Mouse (Mus musculus): ENCODE measurements around the gene Nnat. TPM values are rescaled to one million over a fixed set of nuclear protein-coding genes. Genes with fewer than 3 reads are reported as not detected.
"Not testable (repeated sequence)": the region's sequence is repeated elsewhere in the genome, so short reads cannot be mapped to it uniquely, and the experiment has no call there.

Nnat gene
- polyA plus RNA-seq, 1 experiment from 2014 or later = 71.8 TPM

DNA sequence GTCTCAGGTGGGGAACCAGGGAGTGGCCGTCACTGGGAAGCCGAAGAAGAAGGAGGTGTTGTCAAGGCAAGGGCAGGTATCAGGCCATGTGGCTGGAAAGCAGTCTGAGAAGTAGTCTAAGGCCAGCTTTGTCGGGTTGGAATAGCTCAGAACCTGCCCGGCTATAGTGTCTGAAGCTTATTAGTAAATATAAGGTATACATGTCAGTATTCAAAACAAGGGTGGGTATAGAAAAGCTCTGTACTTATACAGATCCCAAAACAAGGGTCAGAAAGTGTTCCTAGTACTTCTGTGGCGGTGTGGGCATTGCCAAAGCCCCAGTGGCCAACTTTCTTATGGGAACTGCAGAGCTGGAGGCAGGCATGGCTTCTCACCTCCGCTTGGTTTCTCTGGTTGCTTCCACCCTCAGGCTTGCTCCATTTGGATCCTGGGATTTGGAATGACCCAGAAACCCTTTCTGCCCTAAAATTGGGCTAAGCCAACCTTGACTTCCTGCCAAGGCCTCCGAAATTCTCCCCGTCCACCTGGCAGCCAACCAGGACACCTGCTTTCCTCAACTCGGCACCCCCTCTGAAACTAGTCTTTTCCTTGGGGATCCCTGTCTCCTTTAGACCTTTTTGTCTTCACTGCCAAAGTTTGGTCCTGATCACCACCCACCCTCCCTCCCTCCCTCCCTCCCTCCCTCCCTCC, 10.1 kb downstream of the Nnat start:
- no peaks in the 10 kb centered on the region for H3K9me3 ChIP-seq (ENCODE audit: control insufficient read depth, low read length)
- 67% methylated on average over 9 of the region's 9 CpGs for WGBS

DNA sequence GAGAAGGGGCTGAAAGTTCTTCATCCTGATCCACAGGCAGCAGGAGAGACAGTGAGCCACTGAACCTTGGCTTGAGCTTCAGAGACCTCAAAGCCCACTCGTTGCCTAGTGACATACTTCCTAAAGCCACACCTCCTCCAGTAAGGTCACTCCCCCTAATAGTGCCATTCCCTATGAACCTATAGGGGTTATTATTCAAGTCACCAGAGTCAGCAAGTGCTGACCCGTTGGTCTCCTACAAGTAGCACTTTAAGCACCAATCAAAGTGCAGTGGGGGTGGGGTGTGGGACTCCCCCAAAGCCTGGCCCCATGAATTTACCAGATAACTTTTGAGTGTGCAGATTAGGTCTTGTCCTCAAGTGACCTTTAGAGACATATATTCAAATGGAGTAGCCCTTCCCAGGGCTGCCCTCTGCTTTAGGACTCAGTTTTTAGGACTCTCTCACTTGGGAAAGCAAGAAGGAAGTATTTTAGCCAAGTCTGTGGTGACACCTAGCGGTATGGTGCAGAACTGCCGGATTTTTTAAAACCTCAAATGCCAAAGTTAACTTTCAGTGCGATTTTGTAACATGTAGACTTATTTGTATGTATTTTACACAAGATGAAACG, 11.4 kb downstream of the Nnat start, which contains the start of gene Blcap:
Gene Blcap, minus strand, starts transcription at position 51 of the 609 bp plus-strand sequence.
- ATAC-seq (ENCODE audit: insufficient number of reproducible peaks, insufficient read depth, low FRiP score, low read depth) = no peak

More for the DNA sequence above, 10.1 kb downstream of the Nnat start:
- no peak overlapping the region for H3K27ac ChIP-seq (replicated peaks in 1 of 2; ENCODE audit: control insufficient read depth in 1 of 2, insufficient read depth in 1 of 2, low read depth in 2 of 2, low read length in 2 of 2)
- H3K4me1 ChIP-seq (ENCODE audit: control insufficient read depth in 2 of 2, insufficient read depth in 2 of 2, low read length in 2 of 2) = peaks cover 2 to 13% of the 10 kb centered on the region in 2 experiments; a peak in 2 of 4 replicates
- H3K9ac ChIP-seq (ENCODE audit: low read length) = no peak overlapping the region
- 0 out of 2 replicates have a peak, but pooled peaks cover 4% of the 10 kb centered on the region for H3K27me3 ChIP-seq (ENCODE audit: control insufficient read depth, insufficient read depth, low read length)
- H3K36me3 ChIP-seq (ENCODE audit: control insufficient read depth, insufficient read depth, low read length) = no peaks in the 10 kb centered on the region
- no peak overlapping the region for H3K4me2 ChIP-seq (ENCODE audit: low read length)
- no peak for ATAC-seq (ENCODE audit: insufficient number of reproducible peaks, insufficient read depth, low FRiP score, low read depth)
- no peak overlapping the region for H3K4me3 ChIP-seq (ENCODE audit: control insufficient read depth in 1 of 2, insufficient read depth in 1 of 2, low read depth in 1 of 2, low read length in 2 of 2)

DNA sequence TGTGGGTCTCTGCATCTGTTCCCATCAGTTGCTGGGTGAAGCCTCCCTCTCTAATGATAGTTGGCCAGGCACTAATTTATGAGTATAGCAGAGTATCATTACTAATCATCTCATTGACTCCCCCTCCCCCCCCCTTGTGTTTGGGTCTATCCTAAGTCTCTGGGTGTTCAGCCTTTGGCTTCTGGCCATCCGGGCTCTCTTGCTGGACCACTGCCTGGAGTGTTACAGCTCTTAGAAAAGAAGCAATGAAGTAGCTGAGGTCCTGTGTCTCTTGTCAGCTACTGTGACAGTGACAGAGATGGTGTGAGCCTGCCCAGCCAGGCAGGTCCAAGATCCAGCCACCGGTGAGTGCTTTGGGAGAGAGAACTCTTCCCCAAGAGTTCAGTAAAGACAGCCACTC, 12.9 kb downstream of the Nnat start:
- ATAC-seq (ENCODE audit: insufficient number of reproducible peaks, insufficient read depth, low FRiP score, low read depth) = no peak
- WGBS = 53% methylated on average over 2 of the region's 2 CpGs

More for the DNA sequence above, 11.4 kb downstream of the Nnat start, which contains the start of gene Blcap:
- Histone ChIP-seq H3K9ac (ENCODE audit: low read length) (no peak within 1 kb of the TSS), H3K9me3 (ENCODE audit: control insufficient read depth, low read length) (no peaks in the 10 kb centered on the region), H3K36me3 (ENCODE audit: control insufficient read depth, insufficient read depth, low read length) (no peaks in the 10 kb centered on the region), H3K4me1 (ENCODE audit: control insufficient read depth in 2 of 2, insufficient read depth in 2 of 2, low read length in 2 of 2) (peaks cover 2 to 8% of the 10 kb centered on the region in 2 experiments; a peak in 1 of 4 replicates), H3K27ac (replicated peaks in 1 of 2; ENCODE audit: control insufficient read depth in 1 of 2, insufficient read depth in 1 of 2, low read depth in 2 of 2, low read length in 2 of 2) (no peak within 1 kb of the TSS), H3K4me2 (ENCODE audit: low read length) (no peak within 1 kb of the TSS), H3K4me3 (ENCODE audit: control insufficient read depth in 1 of 2, insufficient read depth in 1 of 2, low read depth in 1 of 2, low read length in 2 of 2) (no peak within 1 kb of the TSS), H3K27me3 (ENCODE audit: control insufficient read depth, insufficient read depth, low read length) (0 out of 2 replicates have a peak, but pooled peaks cover 4% of the 10 kb centered on the region)
- WGBS = 10% methylated on average over 6 of the region's 6 CpGs

DNA sequence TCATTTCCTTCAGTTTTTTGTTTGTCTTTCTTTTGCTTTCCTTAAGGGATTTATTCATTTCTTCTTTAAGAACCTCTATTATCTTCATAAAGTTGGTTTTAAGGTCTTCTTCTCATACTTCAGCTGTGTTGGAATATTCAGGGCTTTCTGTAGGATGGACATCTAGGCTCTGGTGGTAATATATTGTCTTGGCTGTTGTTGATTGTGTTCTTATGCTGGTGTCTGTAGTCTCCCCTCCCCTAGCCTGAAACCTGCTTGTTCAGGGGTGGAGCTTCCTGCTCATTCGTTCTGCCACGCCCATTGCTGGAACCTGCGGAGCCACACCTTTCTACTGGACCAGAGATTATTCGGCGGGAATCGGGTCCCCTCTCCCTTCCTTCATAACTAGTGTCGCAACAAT, 25.5 kb downstream of the Nnat start:
- H3K36me3 ChIP-seq (ENCODE audit: control insufficient read depth, insufficient read depth, low read length); ATAC-seq (ENCODE audit: insufficient number of reproducible peaks, insufficient read depth, low FRiP score, low read depth); H3K4me3 ChIP-seq (ENCODE audit: control insufficient read depth in 1 of 2, insufficient read depth in 1 of 2, low read depth in 1 of 2, low read length in 2 of 2); H3K4me1 ChIP-seq (ENCODE audit: control insufficient read depth in 2 of 2, insufficient read depth in 2 of 2, low read length in 2 of 2); H3K4me2 ChIP-seq (ENCODE audit: low read length); H3K27ac ChIP-seq (replicated peaks in 1 of 2; ENCODE audit: control insufficient read depth in 1 of 2, insufficient read depth in 1 of 2, low read depth in 2 of 2, low read length in 2 of 2); H3K9me3 ChIP-seq (ENCODE audit: control insufficient read depth, low read length); H3K27me3 ChIP-seq (ENCODE audit: control insufficient read depth, insufficient read depth, low read length); H3K9ac ChIP-seq (ENCODE audit: low read length): not testable (repeated sequence)
- WGBS = 24% methylated on average over 7 of the region's 7 CpGs

More for the DNA sequence above, 12.9 kb downstream of the Nnat start:
- Histone ChIP-seq H3K4me1 (ENCODE audit: control insufficient read depth in 2 of 2, insufficient read depth in 2 of 2, low read length in 2 of 2) (no peaks in the 10 kb centered on the region), H3K4me2 (ENCODE audit: low read length) (no peak overlapping the region), H3K27me3 (ENCODE audit: control insufficient read depth, insufficient read depth, low read length) (0 out of 2 replicates have a peak, but pooled peaks cover 4% of the 10 kb centered on the region), H3K27ac (replicated peaks in 1 of 2; ENCODE audit: control insufficient read depth in 1 of 2, insufficient read depth in 1 of 2, low read depth in 2 of 2, low read length in 2 of 2) (no peak overlapping the region), H3K4me3 (ENCODE audit: control insufficient read depth in 1 of 2, insufficient read depth in 1 of 2, low read depth in 1 of 2, low read length in 2 of 2) (no peak overlapping the region), H3K9me3 (ENCODE audit: control insufficient read depth, low read length) (no peaks in the 10 kb centered on the region), H3K36me3 (ENCODE audit: control insufficient read depth, insufficient read depth, low read length) (no peaks in the 10 kb centered on the region), H3K9ac (ENCODE audit: low read length) (no peak overlapping the region; the same call in 1 of the 2 replicates)

DNA sequence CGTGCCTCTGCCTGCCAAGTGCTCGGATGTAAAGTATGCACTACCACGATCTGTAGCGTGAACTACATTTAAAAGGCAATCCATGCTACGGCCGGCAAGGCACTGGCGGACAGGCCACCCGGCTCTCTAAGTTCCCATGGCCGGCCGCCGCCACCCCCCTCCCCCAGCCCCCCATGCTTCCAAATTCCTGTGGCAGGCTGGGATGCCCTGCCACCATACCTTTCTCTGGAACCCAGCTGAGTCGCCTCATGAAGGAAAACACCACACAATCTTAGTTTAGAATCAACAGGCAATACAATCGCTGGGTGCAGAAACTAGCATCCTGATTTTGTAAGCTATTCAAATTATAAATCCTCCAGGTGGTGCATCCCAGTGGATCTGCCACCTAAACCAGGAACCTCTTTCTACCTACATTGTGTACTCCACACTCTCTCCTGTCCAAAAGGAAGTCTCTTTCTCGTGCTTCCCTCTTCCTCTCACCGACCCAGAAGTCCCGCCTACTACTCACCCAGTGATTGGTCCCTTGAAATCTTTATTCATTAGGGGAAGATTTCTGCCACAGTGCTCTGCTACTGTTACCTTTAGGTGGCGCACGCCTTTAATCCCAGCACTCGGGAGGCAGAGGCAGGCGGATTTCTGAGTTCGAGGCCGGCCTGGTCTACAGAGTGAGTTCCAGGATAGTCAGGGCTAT, 37.1 kb downstream of the Nnat start:
- peak overlapping the region; percentile 27 for H3K4me2 ChIP-seq (ENCODE audit: low read length)
- no peak for ATAC-seq (ENCODE audit: insufficient number of reproducible peaks, insufficient read depth, low FRiP score, low read depth)
- WGBS = 57% methylated on average over 22 of the region's 22 CpGs
- H3K9ac ChIP-seq (ENCODE audit: low read length) = no peak overlapping the region
- peak overlapping the region in 1 of 2 experiments; percentile 4; a peak in 1 of 4 replicates for H3K4me3 ChIP-seq (ENCODE audit: control insufficient read depth in 1 of 2, insufficient read depth in 1 of 2, low read depth in 1 of 2, low read length in 2 of 2)
- H3K27ac ChIP-seq (replicated peaks in 1 of 2; ENCODE audit: control insufficient read depth in 1 of 2, insufficient read depth in 1 of 2, low read depth in 2 of 2, low read length in 2 of 2) = no peak overlapping the region
- no peaks in the 10 kb centered on the region for H3K9me3 ChIP-seq (ENCODE audit: control insufficient read depth, low read length)
- no peaks in the 10 kb centered on the region for H3K27me3 ChIP-seq (ENCODE audit: control insufficient read depth, insufficient read depth, low read length)
- peaks cover 9 to 11% of the 10 kb centered on the region in 2 experiments for H3K4me1 ChIP-seq (ENCODE audit: control insufficient read depth in 2 of 2, insufficient read depth in 2 of 2, low read length in 2 of 2)
- no peaks in the 10 kb centered on the region for H3K36me3 ChIP-seq (ENCODE audit: control insufficient read depth, insufficient read depth, low read length)

DNA sequence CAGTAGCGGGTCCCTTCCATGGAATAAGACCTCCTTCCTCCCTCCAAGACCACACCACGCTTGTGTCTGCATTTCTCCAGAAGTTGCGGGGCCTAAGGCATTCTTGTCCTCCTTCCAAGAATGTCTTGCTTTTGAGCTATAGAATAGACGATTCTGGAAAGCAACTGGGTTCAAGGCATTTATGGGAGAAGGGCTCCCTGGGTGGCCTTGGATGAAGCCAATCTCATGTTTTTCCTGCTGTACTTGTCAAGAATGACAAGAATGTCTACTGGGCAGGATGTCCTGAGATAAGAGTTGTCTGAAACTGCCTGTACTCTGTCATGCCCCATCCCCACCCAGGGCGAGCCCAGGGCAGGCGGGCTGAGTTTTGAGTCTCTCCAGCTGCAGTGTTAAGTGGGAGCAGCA, 41.6 kb downstream of the Nnat start:
- Histone ChIP-seq H3K9me3 (ENCODE audit: control insufficient read depth, low read length) (no peaks in the 10 kb centered on the region), H3K27ac (replicated peaks in 1 of 2; ENCODE audit: control insufficient read depth in 1 of 2, insufficient read depth in 1 of 2, low read depth in 2 of 2, low read length in 2 of 2) (peak overlapping the region in 1 of 2 experiments; percentile 16; a peak in 1 of 4 replicates), H3K4me2 (ENCODE audit: low read length) (no peak overlapping the region), H3K9ac (ENCODE audit: low read length) (no peak overlapping the region), H3K4me3 (ENCODE audit: control insufficient read depth in 1 of 2, insufficient read depth in 1 of 2, low read depth in 1 of 2, low read length in 2 of 2) (no peak overlapping the region), H3K4me1 (ENCODE audit: control insufficient read depth in 2 of 2, insufficient read depth in 2 of 2, low read length in 2 of 2) (peaks cover 10 to 13% of the 10 kb centered on the region in 2 experiments), H3K27me3 (ENCODE audit: control insufficient read depth, insufficient read depth, low read length) (peaks cover 11% of the 10 kb centered on the region), H3K36me3 (ENCODE audit: control insufficient read depth, insufficient read depth, low read length) (no peaks in the 10 kb centered on the region)
- peak; percentile 76; the same call in 1 of the 2 replicates for ATAC-seq (ENCODE audit: insufficient number of reproducible peaks, insufficient read depth, low FRiP score, low read depth)
- 20% methylated on average over 6 of the region's 6 CpGs for WGBS

DNA sequence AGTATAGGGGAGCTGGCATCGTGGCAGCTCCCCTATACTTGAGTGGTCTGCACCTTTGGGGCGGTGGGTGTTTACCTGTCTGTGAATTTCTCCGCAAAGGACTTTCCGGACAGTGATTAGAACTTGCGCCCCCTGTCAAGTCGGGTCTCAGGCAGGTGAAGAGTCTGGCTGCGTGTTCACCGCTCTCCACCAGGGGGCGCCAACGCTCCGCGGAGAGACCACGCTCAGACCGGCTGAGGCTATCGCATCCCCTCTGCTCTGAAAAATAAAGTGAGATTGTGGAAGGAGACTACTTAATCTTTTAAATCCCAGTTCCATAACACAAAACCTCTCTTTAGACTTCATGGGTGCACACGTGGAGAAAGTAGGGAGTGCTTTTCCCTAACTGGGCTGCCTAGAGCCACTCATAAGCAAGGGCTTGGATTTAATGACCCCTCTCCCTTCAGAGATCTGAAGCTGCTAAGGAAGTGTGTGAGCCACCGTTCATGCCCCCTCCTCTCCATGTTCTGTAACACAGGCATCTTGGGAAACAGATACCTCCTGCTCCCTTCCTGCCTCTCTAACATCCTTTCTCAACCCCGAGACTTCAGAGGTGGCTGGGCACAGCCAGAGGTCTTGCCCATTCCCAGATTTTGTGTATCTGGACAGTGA, 45.3 kb downstream of the Nnat start:
- WGBS = 7% methylated on average over 18 of the region's 18 CpGs
- Histone ChIP-seq H3K4me3 (ENCODE audit: control insufficient read depth in 1 of 2, insufficient read depth in 1 of 2, low read depth in 1 of 2, low read length in 2 of 2) (no peak overlapping the region), H3K9me3 (ENCODE audit: control insufficient read depth, low read length) (no peaks in the 10 kb centered on the region), H3K9ac (ENCODE audit: low read length) (no peak overlapping the region), H3K4me1 (ENCODE audit: control insufficient read depth in 2 of 2, insufficient read depth in 2 of 2, low read length in 2 of 2) (peaks cover 10 to 13% of the 10 kb centered on the region in 2 experiments), H3K27me3 (ENCODE audit: control insufficient read depth, insufficient read depth, low read length) (peaks cover 11% of the 10 kb centered on the region), H3K4me2 (ENCODE audit: low read length) (no peak overlapping the region), H3K36me3 (ENCODE audit: control insufficient read depth, insufficient read depth, low read length) (no peaks in the 10 kb centered on the region), H3K27ac (replicated peaks in 1 of 2; ENCODE audit: control insufficient read depth in 1 of 2, insufficient read depth in 1 of 2, low read depth in 2 of 2, low read length in 2 of 2) (no peak overlapping the region)
- ATAC-seq (ENCODE audit: insufficient number of reproducible peaks, insufficient read depth, low FRiP score, low read depth) = no peak

Data from heart, embryonic 14.5 days (tissue).